Mouse (Mus musculus) neutrophil, adult 5-6 weeks (primary cell): ENCODE data around the gene Trim26. TPM values are rescaled to one million over a fixed set of nuclear protein-coding genes. Genes with fewer than 3 reads are reported as not detected.
"Not testable (repeated sequence)": the region's sequence is repeated elsewhere in the genome, so short reads cannot be mapped to it uniquely, and the experiment has no call there.

ENCODE experiments used
- ATAC-seq: fragments of 151-379, 151-347 bp; 2 replicates; pipeline ENCODE4 v1.8.0; 2017; ENCODE audit warnings: mild to moderate bottlenecking, moderate TSS enrichment; ENCODE audit not compliant: insufficient number of reproducible peaks, poor library complexity, low FRiP score, severe bottlenecking; ENCODE audit errors: extremely low read depth
- total RNA-seq: library from RNA; stranded (forward); fragments of 200-1000 nt; gene quantifications from 2 replicates; pipeline ENCODE4 v1.2.3, GENCODE M21; 2017

Gene Trim26
- total RNA-seq, 1 experiment from 2014 or later = 81.9 TPM

- ATAC-seq = no peak
Measured at GRCm38 (mm10) chr17:36848911-36849310, 12.0 kb downstream of the Trim26 start.

GRCm38 (mm10) chr17:36849992-36850391 is 13.1 kb downstream of the Trim26 start:
- ATAC-seq = no peak

- no peak for ATAC-seq
Measured at GRCm38 (mm10) chr17:36851200-36851599, 14.3 kb downstream of the Trim26 start.

GRCm38 (mm10) chr17:36851627-36852026 is 14.7 kb downstream of the Trim26 start:
- no peak for ATAC-seq

- ATAC-seq = no peak
Measured at GRCm38 (mm10) chr17:36855484-36855883, 18.6 kb downstream of the Trim26 start.

DNA sequence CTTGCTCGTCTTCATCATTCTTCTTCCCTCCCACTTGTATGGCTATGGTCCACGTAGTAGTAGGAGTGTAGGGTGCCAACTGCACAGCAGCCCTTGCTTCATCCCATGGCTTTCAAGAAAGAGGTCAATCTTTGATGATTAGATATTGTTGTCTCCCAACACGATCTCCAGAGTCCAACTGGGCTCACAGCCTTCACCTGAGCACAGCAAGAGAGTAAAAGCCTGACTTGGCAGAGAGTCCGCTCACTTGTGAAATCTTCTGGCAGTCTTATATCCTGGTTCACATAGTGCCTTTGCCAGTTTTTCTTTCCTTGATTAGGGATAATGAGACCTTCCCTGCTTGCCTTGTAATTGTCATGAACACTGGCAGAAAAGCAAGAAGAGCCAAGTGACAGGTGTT is 19.3 kb downstream of the Trim26 start:
- ATAC-seq = no peak

DNA sequence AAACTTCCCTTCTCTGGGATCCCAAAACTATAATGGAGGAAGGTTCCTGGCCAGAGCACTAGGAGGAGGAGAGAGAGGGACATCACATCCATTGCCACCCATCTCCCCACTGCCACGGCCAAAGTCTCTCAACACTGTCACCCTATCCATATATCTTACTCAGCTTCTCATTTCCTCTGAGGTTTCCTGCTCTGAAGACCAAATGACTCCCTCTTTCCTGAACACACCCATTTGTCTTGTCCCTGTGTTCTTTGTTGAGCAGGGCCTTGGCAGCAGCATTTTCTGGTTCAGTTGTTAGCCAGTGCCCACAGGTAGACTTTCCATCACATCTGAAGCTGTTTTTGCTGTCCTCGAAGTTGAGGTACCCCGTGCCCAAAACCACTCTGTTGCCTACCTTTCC is 21.2 kb downstream of the Trim26 start:
- ATAC-seq = no peak

GRCm38 (mm10) chr17:36861680-36862079 is 24.7 kb downstream of the Trim26 start:
- ATAC-seq = no peak

- no peak for ATAC-seq
Measured at GRCm38 (mm10) chr17:36866719-36867527, 30.0 kb downstream of the Trim26 start, which contains the start of gene Trim15. Gene Trim15 (minus strand): TSS chr17:36867210.

GRCm38 (mm10) chr17:36868836-36869235 is 31.9 kb downstream of the Trim26 start:
- ATAC-seq = no peak

DNA sequence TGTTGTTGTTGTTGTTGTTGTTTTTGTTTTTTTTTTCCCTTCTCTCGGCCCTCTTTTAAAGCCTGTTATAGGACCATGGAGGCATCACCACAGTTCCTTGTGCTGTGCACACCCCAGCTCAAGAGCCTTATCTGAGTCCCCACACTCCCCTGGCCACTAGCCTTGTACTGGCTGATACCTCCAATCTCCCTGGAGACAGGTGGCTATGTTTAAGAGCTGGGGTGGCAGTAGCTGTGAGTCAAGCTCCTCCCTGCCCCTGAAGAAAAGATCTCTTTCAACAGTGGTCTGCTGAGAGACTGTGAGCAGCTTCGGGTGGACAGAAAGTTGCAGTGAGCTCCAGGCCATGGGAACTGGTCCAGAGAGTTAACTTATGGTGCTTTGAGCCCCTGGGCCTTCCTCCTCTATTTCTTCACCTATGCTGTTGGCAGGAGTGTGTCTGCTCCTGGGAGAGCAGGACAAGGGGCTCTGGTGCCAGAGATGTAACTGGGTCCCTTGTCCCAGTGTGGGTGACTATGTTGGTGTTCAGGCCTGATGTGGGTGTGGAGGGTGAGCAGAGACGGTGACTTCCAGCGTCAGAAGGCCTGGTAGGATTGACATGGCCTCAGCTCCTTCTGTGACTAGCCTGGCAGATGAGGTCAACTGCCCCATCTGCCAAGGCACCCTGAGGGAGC is 32.5 kb downstream of the Trim26 start, which contains the start of gene Trim10:
TSS of gene Trim10 (plus strand) at position 291 of the 671 bp plus-strand sequence.
- no peak for ATAC-seq

- no peak for ATAC-seq
Measured at GRCm38 (mm10) chr17:36869955-36870810, 33.2 kb downstream of the Trim26 start.

DNA sequence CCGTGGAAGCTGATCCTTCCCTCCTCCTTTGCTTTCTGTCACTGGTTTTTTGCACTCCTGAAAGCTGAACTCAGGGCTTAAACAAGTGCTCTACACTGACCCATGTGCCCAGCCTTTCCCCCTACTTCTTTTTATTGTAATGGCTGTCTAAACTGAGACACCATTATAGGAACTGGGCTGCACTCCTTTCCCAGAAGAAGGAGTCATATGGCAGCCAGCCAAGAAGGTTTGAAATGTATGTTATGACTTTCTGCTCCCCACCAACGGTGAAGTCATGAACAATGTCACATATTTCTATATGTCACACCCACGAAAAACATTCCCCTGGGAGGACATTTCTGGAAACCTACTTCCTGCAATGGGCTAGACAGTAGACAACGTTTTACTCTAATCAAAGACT is 37.7 kb downstream of the Trim26 start:
- no peak for ATAC-seq

DNA sequence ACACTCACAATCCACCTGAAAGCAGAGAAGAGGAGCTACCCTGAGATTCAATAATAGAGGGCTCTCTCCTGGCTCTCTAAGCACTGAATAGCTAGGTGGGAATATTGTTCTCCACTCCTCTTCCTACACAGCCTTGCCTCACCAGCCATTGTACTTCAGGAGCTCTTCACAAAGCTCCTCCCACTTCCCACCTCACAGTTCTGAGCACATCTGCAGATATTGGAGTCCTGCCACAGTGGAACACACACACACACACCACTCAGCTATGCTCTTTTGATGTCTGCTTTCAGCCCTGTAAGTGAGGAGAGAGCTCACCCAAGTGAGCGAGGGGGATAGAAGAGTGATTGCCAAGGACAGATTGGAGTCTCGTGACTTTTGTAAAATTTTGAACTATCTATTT is 46.4 kb downstream of the Trim26 start:
- no peak for ATAC-seq

- ATAC-seq = no peak
Measured at GRCm38 (mm10) chr17:36885132-36885790, 48.3 kb downstream of the Trim26 start.

- ATAC-seq = no peak
Measured at GRCm38 (mm10) chr17:36890073-36890903, 53.4 kb downstream of the Trim26 start, which contains the start of gene Trim40. Gene Trim40 (minus strand): TSS chr17:36890123.

DNA sequence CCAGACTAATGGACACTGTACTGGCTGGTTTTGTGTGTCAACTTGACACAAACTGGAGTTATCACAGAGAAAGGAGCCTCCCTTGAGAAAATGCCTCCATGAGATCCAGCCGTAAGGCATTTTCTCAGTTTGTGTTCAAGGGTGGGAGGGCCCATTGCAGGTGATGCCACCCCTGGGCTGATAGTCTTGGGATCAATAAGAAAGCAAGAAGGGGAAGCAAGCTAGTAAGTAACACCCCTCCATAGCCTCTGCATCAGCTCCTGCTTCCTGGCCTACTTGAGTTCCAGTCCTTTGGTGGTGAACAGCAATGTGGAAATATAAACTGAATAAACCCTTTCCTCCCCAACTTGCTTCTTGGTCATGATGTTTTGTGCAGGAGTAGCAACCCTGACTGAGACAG is 54.6 kb downstream of the Trim26 start:
- ATAC-seq = not testable (repeated sequence)

GRCm38 (mm10) chr17:36892362-36892761 is 55.4 kb downstream of the Trim26 start:
- peak; percentile 53; the same call in 1 of the 2 replicates for ATAC-seq
